Mouse (Mus musculus): ENCODE measurements at regions not wholly inside any gene's neighbourhood (a gene's known extent, or its start where the extent isn't known, plus 50 kb on each side); places are given as distances from the start of the nearest gene placed in this dataset.

GRCm38 (mm10) chr13:101824962-101825361 is 56.9 kb upstream of the Pik3r1 start:
- DNase-seq (ENCODE audit: low spot score in 2 of 2) = no peak

GRCm38 (mm10) chr13:101831872-101832629 is 64.0 kb upstream of the Pik3r1 start:
- DNase-seq (ENCODE audit: low spot score in 2 of 2) = no peak

- no peak for DNase-seq (ENCODE audit: low spot score in 2 of 2)
These were observed 66.5 kb upstream of the Pik3r1 start for GRCm38 (mm10) chr13:101834546-101834945.

GRCm38 (mm10) chr13:101836992-101837391 is 69.0 kb upstream of the Pik3r1 start:
- DNase-seq (ENCODE audit: low spot score in 2 of 2) = no peak

- DNase-seq (ENCODE audit: low spot score in 2 of 2) = no peak
These were observed 76.7 kb upstream of the Pik3r1 start for GRCm38 (mm10) chr13:101844461-101845440.

- DNase-seq (ENCODE audit: low spot score in 2 of 2) = no peak
These were observed 78.0 kb upstream of the Pik3r1 start for GRCm38 (mm10) chr13:101846016-101846415.

GRCm38 (mm10) chr13:101847879-101848600 is 80.0 kb upstream of the Pik3r1 start:
- DNase-seq (ENCODE audit: low spot score in 2 of 2) = no peak

GRCm38 (mm10) chr13:101848601-101849147 is 80.7 kb upstream of the Pik3r1 start:
- DNase-seq (ENCODE audit: low spot score in 2 of 2) = no peak

- no peak for DNase-seq (ENCODE audit: low spot score in 2 of 2)
These were observed 81.4 kb upstream of the Pik3r1 start for GRCm38 (mm10) chr13:101849416-101849815.

GRCm38 (mm10) chr13:101851329-101851728 is 83.3 kb upstream of the Pik3r1 start:
- DNase-seq (ENCODE audit: low spot score in 2 of 2) = no peak

GRCm38 (mm10) chr13:101852960-101853359 is 84.9 kb upstream of the Pik3r1 start:
- no peak for DNase-seq (ENCODE audit: low spot score in 2 of 2)

- no peak for DNase-seq (ENCODE audit: low spot score in 2 of 2)
These were observed 87.1 kb upstream of the Pik3r1 start for GRCm38 (mm10) chr13:101855141-101855540.

- no peak for DNase-seq (ENCODE audit: low spot score in 2 of 2)
These were observed 92.7 kb upstream of the Pik3r1 start for GRCm38 (mm10) chr13:101860704-101861103.

- no peak for DNase-seq (ENCODE audit: low spot score in 2 of 2)
These were observed 94.0 kb upstream of the Pik3r1 start for GRCm38 (mm10) chr13:101862011-101862410.

- DNase-seq (ENCODE audit: low spot score in 2 of 2) = no peak
These were observed 95.0 kb upstream of the Pik3r1 start for GRCm38 (mm10) chr13:101863015-101863414.

- DNase-seq (ENCODE audit: low spot score in 2 of 2) = no peak
These were observed 95.6 kb upstream of the Pik3r1 start for GRCm38 (mm10) chr13:101863602-101864001.

GRCm38 (mm10) chr13:101866843-101867242 is 98.8 kb upstream of the Pik3r1 start:
- DNase-seq (ENCODE audit: low spot score in 2 of 2) = no peak

GRCm38 (mm10) chr13:101874761-101875160 is 106.7 kb upstream of the Pik3r1 start:
- peak in 1 of 2 experiments; percentile 6 for DNase-seq (ENCODE audit: low spot score in 2 of 2)

GRCm38 (mm10) chr13:101876069-101876468 is 108.1 kb upstream of the Pik3r1 start:
- no peak for DNase-seq (ENCODE audit: low spot score in 2 of 2)

- DNase-seq (ENCODE audit: low spot score in 2 of 2) = no peak
These were observed 108.6 kb upstream of the Pik3r1 start for GRCm38 (mm10) chr13:101876601-101877000.

GRCm38 (mm10) chr13:101878168-101878567 is 110.2 kb upstream of the Pik3r1 start:
- no peak for DNase-seq (ENCODE audit: low spot score in 2 of 2)

All from frontal cortex, postnatal 25 days (tissue).